Mouse (Mus musculus): ENCODE data around the gene Olfr646. TPM values are rescaled to one million over a fixed set of nuclear protein-coding genes. Genes with fewer than 3 reads are reported as not detected.

Olfr646 gene
- polyA plus RNA-seq (2015; fragmentation: Nextera tagmentation; extraction: Ambion mirVana), result not detected in 2 replicates

GRCm38 (mm10) chr7:104104757-104104972 is at the start of gene Olfr646:
Gene Olfr646 (plus strand): TSS chr7:104104873.
- no peak within 1 kb of the TSS for H3K9ac ChIP-seq
- no peaks in the 10 kb centered on the region for H3K9me3 ChIP-seq
- H3K4me1 ChIP-seq, result no peaks in the 10 kb centered on the region
- no peak for ATAC-seq (replicated peaks)
- H3K27ac ChIP-seq, result no peak within 1 kb of the TSS
- no peak within 1 kb of the TSS for H3K4me2 ChIP-seq
- no peaks in the 10 kb centered on the region for H3K27me3 ChIP-seq (replicated peaks)
- H3K36me3 ChIP-seq (replicated peaks), result no peaks in the 10 kb centered on the region
- no peak within 1 kb of the TSS for H3K4me3 ChIP-seq

GRCm38 (mm10) chr7:104059215-104059614 is 45.5 kb upstream of the Olfr646 start:
- H3K4me3 ChIP-seq, result no peak overlapping the region

GRCm38 (mm10) chr7:104061345-104061744 is 43.3 kb upstream of the Olfr646 start, which contains the start of gene 4930516K23Rik:
Gene 4930516K23Rik (minus strand): TSS chr7:104061445.
- Histone ChIP-seq H3K4me3 (no peak within 1 kb of the TSS), H3K9ac (no peak within 1 kb of the TSS), H3K4me1 (no peaks in the 10 kb centered on the region), H3K9me3 (no peaks in the 10 kb centered on the region), H3K4me2 (no peak within 1 kb of the TSS), H3K27ac (no peak within 1 kb of the TSS), H3K27me3 (replicated peaks) (no peaks in the 10 kb centered on the region), H3K36me3 (replicated peaks) (no peaks in the 10 kb centered on the region)
- 53% methylated on average over 2 of the region's 2 CpGs for WGBS
- ATAC-seq (replicated peaks), result no peak

More at GRCm38 (mm10) chr7:104059215-104059614, 45.5 kb upstream of the Olfr646 start:
- Histone ChIP-seq H3K4me2 (no peak overlapping the region), H3K36me3 (replicated peaks) (no peaks in the 10 kb centered on the region), H3K4me1 (no peaks in the 10 kb centered on the region), H3K27ac (no peak overlapping the region), H3K9ac (no peak overlapping the region), H3K9me3 (no peaks in the 10 kb centered on the region), H3K27me3 (replicated peaks) (no peaks in the 10 kb centered on the region)
- WGBS, result 94% methylated on average over 1 of the region's 1 CpGs
- no peak for ATAC-seq (replicated peaks)

GRCm38 (mm10) chr7:104071769-104072168 is 32.9 kb upstream of the Olfr646 start, which contains the start of gene Olfr644:
Gene Olfr644 (minus strand): TSS chr7:104071869.
- no peak within 1 kb of the TSS for H3K4me3 ChIP-seq
- no peak within 1 kb of the TSS for H3K4me2 ChIP-seq
- ATAC-seq (replicated peaks), result no peak
- H3K27me3 ChIP-seq (replicated peaks), result no peaks in the 10 kb centered on the region
- WGBS, result 68% methylated on average over 2 of the region's 2 CpGs
- no peak within 1 kb of the TSS for H3K27ac ChIP-seq
- H3K36me3 ChIP-seq (replicated peaks), result no peaks in the 10 kb centered on the region
- H3K9me3 ChIP-seq, result no peaks in the 10 kb centered on the region
- no peaks in the 10 kb centered on the region for H3K4me1 ChIP-seq
- H3K9ac ChIP-seq, result no peak within 1 kb of the TSS

- 84% methylated on average over 1 of the region's 1 CpGs for WGBS
- H3K36me3 ChIP-seq (replicated peaks), result no peaks in the 10 kb centered on the region
- no peak within 1 kb of the TSS for H3K27ac ChIP-seq
- no peak within 1 kb of the TSS for H3K9ac ChIP-seq
- no peak within 1 kb of the TSS for H3K4me2 ChIP-seq
- H3K9me3 ChIP-seq, result no peaks in the 10 kb centered on the region
- H3K4me3 ChIP-seq, result no peak within 1 kb of the TSS
- no peak for ATAC-seq (replicated peaks)
- no peaks in the 10 kb centered on the region for H3K27me3 ChIP-seq (replicated peaks)
- no peaks in the 10 kb centered on the region for H3K4me1 ChIP-seq
Observed at GRCm38 (mm10) chr7:104085365-104085764, 19.3 kb upstream of the Olfr646 start, which contains the start of gene Olfr645. Gene Olfr645 (minus strand): TSS chr7:104085465.

- H3K36me3 ChIP-seq (replicated peaks), result no peaks in the 10 kb centered on the region
- 70% methylated on average over 4 of the region's 4 CpGs for WGBS
- no peaks in the 10 kb centered on the region for H3K9me3 ChIP-seq
- H3K4me2 ChIP-seq, result no peak overlapping the region
- H3K4me1 ChIP-seq, result no peaks in the 10 kb centered on the region
- no peak for ATAC-seq (replicated peaks)
- no peaks in the 10 kb centered on the region for H3K27me3 ChIP-seq (replicated peaks)
- H3K4me3 ChIP-seq, result no peak overlapping the region
- no peak overlapping the region for H3K27ac ChIP-seq
- no peak overlapping the region for H3K9ac ChIP-seq
Observed at GRCm38 (mm10) chr7:104103913-104104756, 538 bp upstream of the Olfr646 start.

GRCm38 (mm10) chr7:104129726-104130125 is 25.1 kb downstream of the Olfr646 start, which contains the start of gene Ubqln5:
Gene Ubqln5 (minus strand): TSS chr7:104129826.
- H3K9ac ChIP-seq, result no peak within 1 kb of the TSS
- H3K36me3 ChIP-seq (replicated peaks), result no peaks in the 10 kb centered on the region
- H3K9me3 ChIP-seq, result no peaks in the 10 kb centered on the region
- no peak within 1 kb of the TSS for H3K4me3 ChIP-seq
- WGBS, result 96% methylated on average over 5 of the region's 5 CpGs
- no peak for ATAC-seq (replicated peaks)
- H3K27me3 ChIP-seq (replicated peaks), result no peaks in the 10 kb centered on the region
- no peak within 1 kb of the TSS for H3K4me2 ChIP-seq
- no peak within 1 kb of the TSS for H3K27ac ChIP-seq
- H3K4me1 ChIP-seq, result no peaks in the 10 kb centered on the region

GRCm38 (mm10) chr7:104137305-104137704 is 32.6 kb downstream of the Olfr646 start, which contains the start of gene Olfr643:
Gene Olfr643 (minus strand): TSS chr7:104137405.
- WGBS, result 89% methylated on average over 5 of the region's 5 CpGs
- ATAC-seq (replicated peaks), result no peak
- Histone ChIP-seq H3K27me3 (replicated peaks) (no peaks in the 10 kb centered on the region), H3K27ac (no peak within 1 kb of the TSS), H3K9ac (no peak within 1 kb of the TSS), H3K4me1 (no peaks in the 10 kb centered on the region), H3K4me2 (no peak within 1 kb of the TSS), H3K36me3 (replicated peaks) (no peaks in the 10 kb centered on the region), H3K9me3 (no peaks in the 10 kb centered on the region), H3K4me3 (no peak within 1 kb of the TSS)

GRCm38 (mm10) chr7:104143179-104143578 is 38.5 kb downstream of the Olfr646 start, which contains the start of gene Ubqln3:
Gene Ubqln3 (minus strand): TSS chr7:104143279.
- Histone ChIP-seq H3K27ac (no peak within 1 kb of the TSS), H3K4me2 (no peak within 1 kb of the TSS), H3K4me3 (no peak within 1 kb of the TSS), H3K36me3 (replicated peaks) (no peaks in the 10 kb centered on the region), H3K9ac (no peak within 1 kb of the TSS), H3K4me1 (no peaks in the 10 kb centered on the region), H3K9me3 (no peaks in the 10 kb centered on the region), H3K27me3 (replicated peaks) (no peaks in the 10 kb centered on the region)
- WGBS, result 76% methylated on average over 3 of the region's 3 CpGs
- no peak for ATAC-seq (replicated peaks)

GRCm38 (mm10) chr7:104150456-104150855 is 45.8 kb downstream of the Olfr646 start, which contains the start of gene Ubqlnl:
Gene Ubqlnl (minus strand): TSS chr7:104150556.
- Histone ChIP-seq H3K9ac (no peak within 1 kb of the TSS), H3K9me3 (no peaks in the 10 kb centered on the region), H3K4me1 (no peaks in the 10 kb centered on the region), H3K27ac (no peak within 1 kb of the TSS), H3K4me3 (no peak within 1 kb of the TSS), H3K36me3 (replicated peaks) (no peaks in the 10 kb centered on the region), H3K4me2 (no peak within 1 kb of the TSS), H3K27me3 (replicated peaks) (no peaks in the 10 kb centered on the region)
- 89% methylated on average over 2 of the region's 2 CpGs for WGBS
- ATAC-seq (replicated peaks), result no peak
